Mouse (Mus musculus) embryonic fibroblast, embryonic 13.5 days (primary cell): ENCODE data around the gene Kif1bp. TPM values are rescaled to one million over a fixed set of nuclear protein-coding genes. Genes with fewer than 3 reads are reported as not detected.

ENCODE experiments used
- H3K27ac ChIP-seq: 2 replicates; pipeline ENCODE4 v1.5.1; 2012; ENCODE audit warnings: low read length, control low read depth, inconsistent platforms; ENCODE audit not compliant: insufficient read depth
- H3K4me1 ChIP-seq: 2 replicates; pipeline ENCODE4 v1.6.1; 2011; ENCODE audit warnings: low read length; ENCODE audit not compliant: control insufficient read depth, insufficient read depth
- H3K4me3 ChIP-seq: 2 replicates; pipeline ENCODE4 v1.5.1; 2011; ENCODE audit warnings: mild to moderate bottlenecking, control low read depth, low read length; ENCODE audit not compliant: insufficient read depth
- CTCF ChIP-seq: IDR thresholded peaks from 2 replicates; pipeline ENCODE4 v1.5.1; 2011; ENCODE audit warnings: mild to moderate bottlenecking, control low read depth, low read length, moderate library complexity, borderline replicate concordance; ENCODE audit not compliant: insufficient read depth
- POLR2A ChIP-seq: IDR thresholded peaks from 2 replicates; pipeline ENCODE4 v1.6.1; 2011; ENCODE audit warnings: low read depth, mild to moderate bottlenecking, control low read depth, low read length, moderate library complexity
- polyA plus RNA-seq: library from polyadenylated mRNA; stranded (reverse); fragments of >200 nt; gene quantifications from 2 replicates; pipeline ENCODE4 v1.2.4, GENCODE M21; 2011; ENCODE audit warnings: low read depth; ENCODE audit not compliant: missing spikeins, insufficient read length

Gene Kif1bp
- polyA plus RNA-seq, 1 experiment = 34.4 TPM

DNA sequence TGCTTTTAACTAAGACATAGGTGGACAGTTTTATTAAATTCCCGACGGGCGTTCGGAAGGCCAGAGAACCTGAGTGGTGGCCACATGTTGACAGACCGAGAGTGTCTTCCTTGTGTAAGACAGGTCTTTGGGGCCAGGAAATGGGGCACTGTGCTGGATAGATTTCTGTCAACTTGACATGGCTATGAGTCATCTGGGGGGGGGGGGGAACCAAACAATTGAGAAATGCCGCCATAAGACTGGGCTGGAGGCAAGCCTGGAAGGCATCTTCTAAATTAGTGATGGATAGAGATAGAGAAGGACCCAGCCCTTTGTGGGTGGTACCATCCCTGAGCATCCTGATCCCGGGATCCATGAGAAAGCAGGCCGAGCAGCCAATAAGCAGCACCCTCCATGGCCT, 35.3 kb downstream of the Kif1bp start:
- H3K4me1 ChIP-seq = no peaks in the 10 kb centered on the region
- H3K4me3 ChIP-seq = no peak overlapping the region
- no peak for TF ChIP-seq CTCF
- no peak for TF ChIP-seq POLR2A
- H3K27ac ChIP-seq = no peak overlapping the region

DNA sequence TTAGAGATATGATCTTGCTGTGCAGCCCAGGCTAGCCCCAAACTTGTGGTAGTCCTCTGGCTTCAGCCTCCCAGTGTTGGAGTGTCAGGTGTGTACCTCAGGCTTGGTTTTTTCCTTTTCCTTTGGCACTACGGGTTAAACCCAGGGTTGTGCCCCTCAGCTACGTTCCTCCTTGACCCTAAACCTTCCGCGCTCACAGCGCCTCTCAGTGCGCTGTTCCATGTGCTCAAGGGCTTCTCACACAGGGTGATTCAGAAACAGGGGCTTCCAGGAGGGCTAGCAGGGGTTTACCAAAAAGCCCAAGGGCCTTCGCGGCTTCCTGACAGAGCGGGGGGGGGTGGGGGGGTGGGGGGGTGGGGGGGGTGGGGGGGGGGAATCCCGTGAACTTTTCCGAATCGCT, 35.8 kb downstream of the Kif1bp start:
- no peak for TF ChIP-seq CTCF
- TF ChIP-seq POLR2A = no peak
- no peak overlapping the region for H3K27ac ChIP-seq
- H3K4me1 ChIP-seq = no peaks in the 10 kb centered on the region
- H3K4me3 ChIP-seq = no peak overlapping the region

DNA sequence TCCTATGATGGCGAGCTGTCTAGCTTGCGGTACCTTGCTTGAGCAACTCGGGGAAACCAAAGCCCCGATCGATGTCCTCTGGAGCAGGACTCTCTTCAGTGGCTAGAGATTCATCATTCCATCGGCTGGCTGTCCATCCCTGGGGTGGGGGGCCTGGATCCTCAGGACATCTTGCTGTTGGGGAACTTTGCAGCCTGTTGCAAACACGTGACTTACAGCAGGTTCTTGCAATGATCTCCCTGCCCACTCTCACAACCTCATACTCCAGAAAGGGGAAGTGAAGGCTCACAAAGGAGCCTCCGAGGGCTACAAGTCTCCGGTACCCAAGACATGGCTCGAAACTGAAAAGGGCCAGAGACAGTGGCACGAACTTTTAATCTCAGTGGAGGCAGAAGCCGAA, 36.8 kb downstream of the Kif1bp start:
- no peak overlapping the region for H3K4me3 ChIP-seq

DNA sequence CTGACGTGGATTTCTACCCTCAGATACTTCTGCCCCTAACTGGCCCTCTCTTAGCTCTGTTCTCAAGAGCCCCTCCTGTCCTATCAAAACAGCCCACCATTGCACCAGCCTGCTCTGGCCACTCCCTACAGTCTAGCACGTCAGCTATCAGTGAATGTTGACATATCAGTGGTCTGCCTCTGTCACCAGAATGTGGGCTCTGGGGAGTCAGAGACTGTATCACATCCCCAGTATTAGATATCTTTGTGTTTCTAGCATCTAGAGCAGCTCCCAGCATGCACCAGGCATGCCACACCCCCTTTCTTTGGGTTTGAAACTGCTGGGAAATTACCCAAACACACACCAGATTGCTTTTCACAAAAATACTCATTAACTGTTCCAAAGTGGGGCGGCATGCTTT, 37.5 kb downstream of the Kif1bp start:
- Histone ChIP-seq H3K4me1 (no peaks in the 10 kb centered on the region), H3K27ac (no peak overlapping the region), H3K4me3 (no peak overlapping the region)
- no peak for TF ChIP-seq POLR2A
- TF ChIP-seq CTCF = no peak

More for the DNA sequence above, 36.8 kb downstream of the Kif1bp start:
- no peak for TF ChIP-seq POLR2A
- no peak for TF ChIP-seq CTCF
- Histone ChIP-seq H3K4me1 (no peaks in the 10 kb centered on the region), H3K27ac (no peak overlapping the region)

DNA sequence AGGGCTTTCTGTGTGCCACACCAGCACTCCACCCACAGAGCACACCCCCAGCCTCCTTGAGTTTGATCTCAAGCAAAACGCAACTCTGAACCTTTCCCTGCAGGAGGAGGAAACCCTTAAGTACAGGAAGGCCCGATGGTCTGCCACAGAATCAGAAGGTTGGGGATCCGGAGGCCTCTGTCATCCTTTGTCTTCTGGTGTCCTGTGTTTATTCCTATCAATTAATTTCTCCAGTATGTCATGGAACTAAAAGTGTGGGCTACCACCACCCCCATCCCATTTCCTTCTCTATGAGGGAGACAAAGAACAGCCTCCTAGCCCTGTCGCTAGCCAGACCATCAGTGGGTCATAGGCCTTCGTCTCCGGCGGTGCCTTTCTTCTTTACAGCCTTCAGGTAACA, 43.7 kb downstream of the Kif1bp start:
- TF ChIP-seq POLR2A = no peak
- TF ChIP-seq CTCF = no peak
- no peaks in the 10 kb centered on the region for H3K4me1 ChIP-seq
- no peak overlapping the region for H3K4me3 ChIP-seq
- no peak overlapping the region for H3K27ac ChIP-seq

DNA sequence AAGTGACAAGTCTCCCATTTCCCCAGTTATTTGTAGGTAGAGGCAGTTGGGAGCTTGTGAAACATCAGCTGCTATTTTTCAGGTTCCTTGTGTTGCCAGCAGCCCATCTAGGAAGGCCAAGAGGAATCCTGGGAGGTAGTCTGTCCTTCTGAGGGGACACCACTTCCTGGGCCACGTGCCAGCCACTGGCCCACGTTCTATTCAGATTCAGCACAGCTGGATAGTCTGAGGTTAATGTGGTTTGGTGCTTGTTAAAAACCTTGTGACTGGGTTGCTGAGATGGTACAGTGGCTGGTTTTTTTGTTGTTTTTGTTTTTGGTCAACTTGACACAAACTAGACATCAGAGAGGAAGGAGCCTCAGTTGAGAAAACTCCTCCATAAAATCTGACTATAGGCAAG, 45.4 kb downstream of the Kif1bp start:
- H3K4me1 ChIP-seq = no peaks in the 10 kb centered on the region
- TF ChIP-seq POLR2A (no peak), CTCF (no peak)
- H3K4me3 ChIP-seq = no peak overlapping the region
- no peak overlapping the region for H3K27ac ChIP-seq

DNA sequence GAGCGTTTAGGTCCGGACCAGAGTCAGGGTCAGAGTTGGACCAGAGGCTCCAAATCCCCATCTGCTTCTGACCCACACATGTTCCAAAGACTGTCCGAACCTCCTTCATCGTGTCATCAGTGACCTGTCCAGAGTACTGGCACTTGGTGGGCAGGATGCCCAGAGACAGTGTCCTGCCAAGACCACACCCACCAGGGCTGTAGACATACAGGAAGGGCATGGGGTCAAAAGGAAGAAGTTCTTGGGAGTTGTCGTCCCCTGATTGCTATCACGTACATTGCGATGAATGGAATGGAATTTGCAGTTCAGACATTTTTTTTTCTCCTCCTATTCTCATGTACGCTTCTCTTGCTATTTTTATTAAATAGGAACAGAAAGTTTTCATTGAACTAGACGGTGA, 48.1 kb downstream of the Kif1bp start:
- Histone ChIP-seq H3K4me1 (no peaks in the 10 kb centered on the region), H3K4me3 (no peak overlapping the region), H3K27ac (no peak overlapping the region)
- TF ChIP-seq CTCF (no peak), POLR2A (no peak)

DNA sequence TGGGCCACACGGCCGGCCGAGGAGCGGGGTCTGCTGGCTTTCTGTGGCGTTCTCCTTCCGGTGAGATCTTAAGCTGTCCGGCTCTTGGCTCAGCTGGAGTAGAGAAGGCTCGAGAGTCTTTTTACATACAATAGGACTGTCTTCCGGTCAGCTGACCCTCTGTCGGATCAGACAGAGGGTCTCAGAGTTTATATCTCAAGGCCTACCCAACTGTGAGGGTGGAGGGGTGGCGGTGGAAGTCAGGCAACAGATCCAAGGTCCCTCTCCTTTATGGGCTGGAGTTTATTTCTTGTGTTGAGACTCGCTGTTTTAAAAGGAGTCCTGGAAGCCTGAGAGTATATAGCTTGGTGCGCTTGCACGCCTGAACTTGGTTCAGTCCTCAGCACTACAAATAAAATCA, 50.9 kb downstream of the Kif1bp start, which contains the start of gene Srgn:
Gene Srgn, minus strand, starts transcription at position 101 of the 400 bp plus-strand sequence.
- H3K4me1 ChIP-seq = no peaks in the 10 kb centered on the region
- no peak for TF ChIP-seq CTCF
- TF ChIP-seq POLR2A = no peak
- H3K27ac ChIP-seq = no peak within 1 kb of the TSS
- no peak within 1 kb of the TSS for H3K4me3 ChIP-seq

DNA sequence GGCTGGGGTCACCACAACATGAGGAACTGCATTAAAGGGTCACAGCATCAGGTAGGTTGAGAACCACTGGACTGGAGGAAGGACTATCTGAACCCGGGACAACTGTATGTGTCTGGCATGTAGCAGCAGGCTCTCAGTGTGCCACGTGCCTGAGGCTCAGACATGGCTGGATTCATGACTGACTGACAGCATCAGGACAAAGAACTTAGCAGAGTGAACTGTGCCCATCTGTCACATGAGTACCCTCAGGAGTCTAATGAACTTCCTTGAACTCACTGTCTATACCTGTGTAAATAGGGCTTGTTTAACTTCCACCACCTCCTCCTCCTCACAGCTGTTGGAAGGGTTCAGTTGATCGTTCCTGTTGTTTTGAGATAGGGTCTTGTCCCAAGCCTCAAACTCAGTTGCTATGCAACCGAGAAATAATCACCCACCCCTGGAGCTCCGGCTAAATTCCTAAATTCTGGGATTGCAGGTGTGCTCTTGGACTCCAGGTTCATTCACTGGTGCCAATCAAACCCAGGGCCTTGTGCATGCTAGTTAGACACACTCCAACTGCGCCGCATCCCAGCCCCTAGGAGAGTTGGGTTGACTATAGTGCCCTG, 55.8 kb downstream of the Kif1bp start:
- no peak for TF ChIP-seq POLR2A
- TF ChIP-seq CTCF = no peak
- H3K4me1 ChIP-seq = no peaks in the 10 kb centered on the region
- H3K4me3 ChIP-seq = no peak overlapping the region
- no peak overlapping the region for H3K27ac ChIP-seq

DNA sequence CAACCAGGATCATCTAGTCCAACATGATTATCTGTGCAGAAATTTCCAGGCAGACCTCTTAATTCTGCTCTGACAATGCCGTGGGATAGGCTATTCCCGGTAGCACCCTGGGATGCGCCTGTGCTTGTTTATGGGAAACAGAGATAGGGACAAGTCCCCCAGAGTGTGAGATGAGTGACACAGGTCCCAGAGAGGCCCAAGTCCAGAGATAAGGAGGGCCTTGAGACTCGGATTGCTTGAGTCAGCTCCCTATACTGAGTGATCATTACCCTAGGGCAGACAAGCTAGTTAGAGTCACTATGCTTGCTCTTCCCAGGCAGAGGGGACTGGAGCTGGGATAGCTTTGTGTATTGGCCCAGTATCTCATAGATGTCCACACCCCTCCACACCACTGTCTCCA, 56.5 kb downstream of the Kif1bp start:
- no peak overlapping the region for H3K27ac ChIP-seq
- no peak for TF ChIP-seq CTCF
- no peak for TF ChIP-seq POLR2A
- H3K4me3 ChIP-seq = no peak overlapping the region
- no peaks in the 10 kb centered on the region for H3K4me1 ChIP-seq

DNA sequence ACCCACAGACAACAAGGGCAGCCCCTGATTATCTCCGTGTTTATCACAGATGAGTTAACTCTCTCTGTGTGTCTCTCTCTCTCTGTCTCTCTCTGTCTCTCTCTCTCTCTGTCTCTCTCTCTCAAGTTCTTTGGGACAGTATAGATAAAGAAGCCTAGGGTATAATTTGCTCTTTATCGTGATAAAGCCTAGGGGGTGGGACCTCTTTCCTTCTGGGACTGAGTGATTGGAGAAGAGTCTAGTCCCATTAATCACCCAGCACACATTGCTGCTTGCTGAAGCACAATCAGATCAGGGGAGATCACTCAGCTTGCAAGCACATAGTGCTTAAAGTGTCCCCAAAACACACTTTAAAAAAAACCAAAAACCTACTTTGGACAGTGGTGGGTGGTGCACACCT, 57.3 kb downstream of the Kif1bp start:
- H3K27ac ChIP-seq = no peak overlapping the region
- no peak overlapping the region for H3K4me3 ChIP-seq
- H3K4me1 ChIP-seq = no peaks in the 10 kb centered on the region
- TF ChIP-seq POLR2A (no peak), CTCF (no peak)

DNA sequence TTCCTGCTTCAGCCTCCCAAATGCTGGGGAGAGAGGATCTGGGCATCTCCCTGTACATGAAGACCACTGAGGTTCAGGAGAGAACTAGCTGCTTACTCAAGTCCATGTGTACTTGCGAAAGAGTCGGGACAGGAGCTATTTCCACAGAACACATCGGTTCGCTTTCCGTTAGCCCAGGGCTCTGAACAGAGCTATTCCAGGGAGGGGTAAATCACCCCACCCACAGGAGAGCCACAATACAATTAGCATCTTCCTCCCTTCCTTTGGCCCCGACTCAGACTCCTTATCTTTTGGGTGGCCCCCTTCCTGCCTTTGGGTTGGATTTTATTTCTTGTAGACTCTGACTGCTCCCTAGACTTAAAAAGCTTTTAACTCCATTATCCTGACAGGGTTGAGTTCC, 60.7 kb downstream of the Kif1bp start:
- H3K4me1 ChIP-seq = no peaks in the 10 kb centered on the region
- no peak overlapping the region for H3K4me3 ChIP-seq
- no peak for TF ChIP-seq POLR2A
- no peak for TF ChIP-seq CTCF
- H3K27ac ChIP-seq = no peak overlapping the region
